Mouse (Mus musculus): Measurements from ENCODE around the gene Tmem38b. TPM values are rescaled to one million over a fixed set of nuclear protein-coding genes. Genes with fewer than 3 reads are reported as not detected.

Tmem38b gene
- total RNA-seq, 1 experiment from 2014 or later = 32.6 TPM

DNA sequence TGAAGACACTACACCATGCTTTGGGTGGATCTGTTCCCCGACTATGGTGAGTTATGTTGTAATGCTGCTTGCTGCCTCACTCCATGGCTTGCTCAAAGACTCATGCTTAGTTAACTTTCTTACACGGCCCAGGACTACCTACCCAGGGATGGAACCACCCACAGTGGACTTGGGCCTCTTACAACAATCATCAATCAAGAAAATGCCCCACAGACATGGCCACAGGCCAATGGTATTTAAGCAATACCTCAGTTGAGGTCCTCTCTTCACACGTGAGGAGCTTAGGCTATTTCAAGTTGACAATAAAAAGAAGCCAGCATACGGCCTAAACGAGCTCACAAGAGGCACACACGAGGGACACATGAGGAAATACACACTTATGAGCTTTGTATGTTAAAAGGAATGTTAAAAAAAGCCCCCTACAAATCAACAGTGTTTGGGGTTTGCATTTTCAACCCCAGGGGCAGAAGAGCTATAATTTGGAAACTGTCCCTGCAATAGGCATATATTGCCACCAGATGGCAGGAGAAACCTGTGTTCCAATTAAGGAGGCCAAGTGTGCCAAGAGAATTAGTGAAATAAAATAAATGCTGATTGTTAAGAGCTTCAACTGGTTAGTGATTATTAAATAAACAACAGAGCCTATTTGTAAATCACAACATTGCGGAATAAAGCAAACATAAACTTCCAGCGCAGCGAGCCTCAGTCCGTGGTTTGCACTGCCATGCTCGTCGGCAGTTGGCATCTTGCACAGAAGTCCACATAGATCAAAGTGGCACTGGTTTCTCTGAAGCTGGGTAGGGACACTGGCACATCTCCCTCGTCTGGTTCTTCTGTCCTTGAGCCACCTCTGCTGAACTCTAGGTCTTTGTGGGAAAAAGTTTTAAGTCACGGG, 58.8 kb downstream of the Tmem38b start:
- peak; percentile 46 for DNase-seq

DNA sequence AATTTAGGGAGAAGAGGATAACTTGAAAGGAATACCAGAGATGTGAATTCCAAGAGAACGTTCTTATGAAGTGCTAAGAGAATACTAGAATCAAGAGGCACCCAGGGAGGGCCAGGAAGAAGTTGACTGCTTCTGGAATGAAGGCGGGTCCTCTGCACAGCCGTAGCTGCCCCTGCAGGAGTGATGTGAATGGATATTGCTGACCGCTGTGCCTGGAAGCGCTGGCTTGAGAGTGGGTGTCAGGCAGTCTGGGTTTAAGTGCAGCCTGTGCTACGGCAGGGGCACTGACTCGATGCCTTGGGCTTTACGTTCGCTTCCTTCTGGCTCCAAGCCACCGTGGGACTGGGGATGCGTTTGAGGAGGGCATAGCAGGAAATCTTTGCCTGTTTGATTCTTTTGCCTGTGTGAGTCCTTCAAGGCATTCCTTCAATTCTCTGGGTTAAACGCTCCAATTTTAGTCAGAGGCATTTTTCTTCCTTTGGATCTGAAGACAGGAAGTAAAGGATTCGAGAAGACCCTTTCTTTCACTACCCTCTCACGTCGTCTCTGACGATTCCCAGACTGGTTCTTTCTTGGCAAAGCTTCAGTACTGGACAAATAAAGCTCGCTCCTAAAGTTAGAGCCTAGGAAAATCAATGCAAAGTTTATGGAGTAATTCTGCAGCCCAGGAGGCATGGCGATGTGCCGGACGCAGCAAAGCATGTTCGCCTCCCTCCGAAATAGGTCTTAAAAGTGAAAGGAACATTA, 60.7 kb downstream of the Tmem38b start:
- DNase-seq = no peak

DNA sequence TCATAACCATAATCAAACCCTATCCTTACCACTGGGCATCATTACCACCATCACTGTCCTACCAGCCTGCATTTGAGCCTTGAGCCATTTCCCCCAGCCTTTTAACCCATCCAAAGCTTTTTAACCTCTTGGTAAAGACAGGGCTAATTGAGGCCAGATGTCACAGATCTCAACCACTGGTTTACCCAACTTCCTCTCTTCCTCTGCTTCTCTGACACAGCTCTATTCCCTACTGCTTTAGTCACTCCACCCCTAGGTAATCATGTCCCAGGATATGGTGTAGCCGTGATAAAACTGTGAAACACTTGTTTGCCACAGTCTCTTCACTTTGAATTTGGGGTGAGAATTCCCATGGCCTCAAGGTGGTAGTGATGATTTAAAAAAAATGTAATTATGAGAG, 69.5 kb downstream of the Tmem38b start:
- no peak for DNase-seq

DNA sequence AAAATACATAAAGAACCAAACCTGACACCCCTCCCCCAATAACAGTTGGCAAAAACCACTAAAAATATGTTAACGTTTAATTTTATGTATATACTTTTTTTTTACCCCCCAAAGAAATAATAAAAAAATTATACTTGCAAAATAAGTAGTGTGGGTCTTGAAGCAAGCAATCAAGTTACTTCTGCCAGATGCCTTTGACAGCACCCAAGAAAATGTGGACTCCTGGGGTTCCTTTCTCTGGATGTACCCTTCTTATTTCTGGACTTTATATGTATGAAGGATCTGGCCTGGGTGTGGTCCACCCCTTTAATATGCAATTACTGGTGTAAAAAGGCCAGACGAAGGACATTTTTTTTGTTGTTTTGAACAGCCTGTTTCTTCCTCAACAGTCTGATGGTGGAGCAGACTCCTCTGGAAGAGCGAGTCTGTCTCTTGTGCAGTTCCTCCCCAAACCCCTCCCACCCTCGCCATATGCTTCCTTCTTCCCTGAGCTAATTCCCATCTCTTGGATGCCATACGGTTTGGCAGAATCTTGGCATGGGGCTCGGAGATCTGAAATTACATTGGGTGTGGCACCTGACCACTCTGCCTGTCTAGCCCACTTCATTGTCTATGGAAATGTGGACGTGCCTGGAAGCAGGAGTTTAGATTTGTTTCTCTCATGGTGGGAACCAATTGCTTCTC, 70.4 kb downstream of the Tmem38b start:
- DNase-seq = no peak

DNA sequence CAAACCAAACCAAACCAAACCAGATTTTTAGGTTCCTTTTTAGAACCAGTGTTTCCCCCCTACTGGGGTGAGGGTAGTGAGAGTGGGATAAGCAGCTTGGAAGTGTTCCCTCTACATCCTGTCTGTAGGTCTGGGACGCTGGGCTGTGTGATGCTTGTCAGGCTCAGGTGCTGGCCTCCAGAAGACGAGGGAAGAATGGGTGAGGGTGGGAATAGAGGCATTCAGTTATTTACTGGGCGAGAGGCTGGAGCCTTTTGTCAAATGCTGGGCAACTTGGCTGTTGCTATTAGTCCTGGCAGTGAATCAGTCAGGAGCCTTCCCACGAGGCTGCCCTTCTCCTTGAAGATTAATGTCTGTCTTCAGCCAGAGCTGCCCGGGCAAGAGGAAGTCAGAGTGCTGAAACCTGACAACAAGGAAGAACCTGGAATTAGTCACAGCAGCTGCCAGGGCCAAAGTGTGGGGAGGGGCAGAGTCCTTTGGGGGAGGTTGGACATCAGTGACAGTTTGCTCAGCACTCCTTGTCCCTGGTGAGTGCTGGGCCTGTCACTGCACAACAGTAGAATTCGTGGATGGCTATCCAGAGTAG, 74.6 kb downstream of the Tmem38b start:
- DNase-seq = peak; percentile 86

DNA sequence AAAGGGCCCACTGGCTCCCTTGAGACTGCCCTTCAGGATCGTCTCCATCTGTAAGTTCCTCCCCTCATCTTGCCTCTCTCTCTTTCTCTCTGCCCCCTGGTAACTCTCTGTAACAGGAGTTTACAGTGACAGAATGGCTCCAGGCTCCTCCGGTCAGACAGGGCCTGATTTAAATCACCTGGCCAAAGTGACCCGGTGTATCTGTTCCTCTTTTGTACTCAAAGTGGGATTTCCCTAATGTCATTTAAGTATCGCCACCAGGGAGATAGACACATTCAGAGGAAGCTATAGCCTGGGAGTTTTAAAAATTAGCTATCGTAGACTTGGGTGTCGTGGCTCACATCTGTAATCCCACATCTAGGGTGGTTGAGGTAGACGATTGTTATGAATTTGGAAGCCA, 78.5 kb downstream of the Tmem38b start:
- no peak for DNase-seq

DNA sequence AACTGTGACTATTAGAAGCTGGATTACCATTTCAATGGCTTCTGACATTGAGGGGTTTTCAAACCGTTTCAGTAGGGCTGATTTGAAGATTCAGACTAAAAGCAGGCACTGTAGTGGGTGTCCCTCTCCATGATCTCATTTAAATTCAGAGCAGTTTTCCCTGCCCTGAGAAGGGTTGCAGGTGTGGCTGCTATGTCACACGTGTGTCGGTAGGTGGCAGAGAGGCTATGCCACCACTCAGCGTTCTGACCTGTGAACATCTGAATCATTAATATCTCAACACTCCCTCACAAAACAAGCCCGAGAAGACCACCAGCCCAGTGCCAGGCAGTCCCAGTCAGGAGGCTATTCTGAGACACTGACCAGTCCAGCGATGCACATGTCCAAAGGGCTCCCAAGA, 79.7 kb downstream of the Tmem38b start:
- no peak for DNase-seq

DNA sequence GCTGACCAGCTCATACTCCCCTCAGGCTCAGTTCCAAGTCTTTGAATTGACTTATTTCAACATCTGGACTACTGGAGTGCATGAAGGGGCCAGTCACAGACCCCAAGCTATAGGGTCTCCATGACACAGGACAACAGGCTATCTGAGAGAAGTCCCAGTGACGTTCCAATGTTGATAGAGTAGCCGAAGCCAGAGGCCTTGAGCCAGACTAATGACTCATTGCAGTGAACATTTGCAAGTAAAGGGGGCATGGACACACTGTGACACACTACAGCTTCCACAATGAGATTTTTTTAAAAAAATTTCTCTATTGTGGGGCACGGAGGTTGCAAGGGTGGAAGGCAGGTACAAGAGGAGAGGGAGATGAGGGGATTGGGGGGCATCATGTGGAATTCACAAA, 81.2 kb downstream of the Tmem38b start:
- DNase-seq = peak; percentile 39

Other genes starting within 250 kb of the Tmem38b start
- gene Fsd1l, start 194.6 kb upstream of the Tmem38b start, total RNA-seq (2021) = 9.2 TPM in 2 replicates
- 16.1 and 18.1 TPM in 2 replicates for gene Fktn, start 112.0 kb upstream of the Tmem38b start, total RNA-seq (2021)
- 0.11 TPM in 2 replicates for gene Tal2, start 46.3 kb upstream of the Tmem38b start, total RNA-seq (2021)

Data from adrenal gland, postnatal 14 days (tissue).